Mouse (Mus musculus) urinary bladder, adult 18-20 months (tissue): Measurements from ENCODE around the gene Dapk3.
"Not testable (repeated sequence)": the region's sequence is repeated elsewhere in the genome, so short reads cannot be mapped to it uniquely, and the experiment has no call there.

Experiments used
- DNase-seq, 2 experiments: peaks; one replicate each; pipeline ENCODE4 v3.0.0; 2022; ENCODE audit warnings: low spot score in 2 of 2, mixed read lengths in 2 of 2

Dapk3 gene

GRCm38 (mm10) chr10:81200605-81201287 lies 17.9 kb downstream of the Dapk3 start:
- no peak for DNase-seq

GRCm38 (mm10) chr10:81201807-81202758 lies 19.3 kb downstream of the Dapk3 start, which contains the start of gene Nmrk2:
Gene Nmrk2, minus strand, starts transcription at chr10:81202051.
- DNase-seq = no peak

DNA sequence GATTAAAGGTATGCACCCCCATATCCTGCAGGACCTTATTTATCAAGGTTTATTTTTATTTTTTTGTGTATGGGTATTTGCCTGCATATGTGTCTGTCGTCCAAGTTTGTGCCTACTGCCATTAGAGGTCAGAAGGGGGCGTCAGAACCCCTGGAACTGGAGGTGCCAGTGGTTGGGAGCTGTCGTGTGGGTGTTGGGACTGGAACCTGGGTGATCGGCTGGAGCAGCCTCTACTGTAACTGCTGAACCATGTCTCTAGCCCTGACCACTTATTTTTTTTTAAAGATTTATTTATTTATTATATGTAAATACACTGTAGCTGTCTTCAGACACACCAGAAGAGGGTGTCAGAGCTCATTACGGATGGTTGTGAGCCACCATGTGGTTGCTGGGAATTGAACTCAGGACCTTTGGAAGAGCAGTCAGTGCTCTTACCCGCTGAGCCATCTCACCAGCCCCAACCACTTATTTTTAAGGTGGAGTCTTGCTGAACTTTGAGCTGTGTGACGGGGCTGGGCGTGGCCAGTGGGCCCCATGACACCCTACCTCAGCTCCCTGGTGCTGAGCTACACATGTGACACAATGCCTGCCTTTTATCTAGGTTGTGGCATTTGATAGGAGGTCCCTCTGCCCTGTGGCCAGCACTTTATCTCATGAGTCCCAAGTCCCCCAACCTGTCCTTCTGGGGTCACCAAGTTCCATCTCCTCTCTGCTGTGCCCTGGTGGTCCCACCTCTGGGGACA lies 20.3 kb downstream of the Dapk3 start:
- no peak for DNase-seq

GRCm38 (mm10) chr10:81204137-81204536 lies 21.3 kb downstream of the Dapk3 start:
- no peak for DNase-seq

GRCm38 (mm10) chr10:81210154-81210553 lies 27.3 kb downstream of the Dapk3 start:
- DNase-seq = no peak

DNA sequence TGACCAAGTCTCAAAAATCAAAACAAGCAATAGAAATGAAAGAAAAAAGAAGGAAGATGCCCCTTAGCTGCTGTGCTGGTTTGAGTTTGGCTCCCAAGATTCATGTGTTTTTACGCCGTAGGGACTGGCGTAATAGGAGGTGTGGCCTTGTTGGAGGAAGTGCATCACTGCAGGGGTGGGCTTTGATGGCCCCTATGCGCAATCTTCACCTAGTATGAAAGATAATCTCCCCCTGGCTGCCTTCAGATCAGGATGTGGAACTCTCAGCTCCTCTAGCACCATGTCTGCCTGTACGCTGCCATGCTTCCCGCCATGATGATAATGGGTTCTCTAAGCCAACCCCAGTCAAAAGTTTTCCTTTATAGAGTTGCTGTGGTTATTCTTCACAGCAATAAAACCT lies 33.5 kb downstream of the Dapk3 start:
- DNase-seq = no peak

DNA sequence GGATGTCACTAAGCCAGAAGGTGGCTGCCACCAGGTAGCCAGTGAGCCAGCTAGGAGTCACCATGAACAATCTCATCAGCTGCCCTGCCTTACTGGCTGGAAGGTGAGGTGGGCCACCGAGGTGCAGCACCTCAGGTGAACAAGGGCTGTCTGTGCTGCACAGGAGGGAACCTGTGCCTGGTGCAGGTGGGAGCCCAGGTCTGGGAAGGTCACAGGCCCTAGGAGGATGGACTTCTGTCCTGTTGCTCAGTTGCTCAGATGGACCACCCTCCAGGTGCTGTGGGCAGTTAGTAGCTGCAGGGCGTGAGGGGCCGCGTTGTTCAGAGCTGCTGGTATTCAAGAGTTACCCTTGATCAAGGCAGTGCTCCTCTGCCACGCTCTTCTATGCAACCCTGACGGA lies 34.0 kb downstream of the Dapk3 start:
- DNase-seq = no peak

DNA sequence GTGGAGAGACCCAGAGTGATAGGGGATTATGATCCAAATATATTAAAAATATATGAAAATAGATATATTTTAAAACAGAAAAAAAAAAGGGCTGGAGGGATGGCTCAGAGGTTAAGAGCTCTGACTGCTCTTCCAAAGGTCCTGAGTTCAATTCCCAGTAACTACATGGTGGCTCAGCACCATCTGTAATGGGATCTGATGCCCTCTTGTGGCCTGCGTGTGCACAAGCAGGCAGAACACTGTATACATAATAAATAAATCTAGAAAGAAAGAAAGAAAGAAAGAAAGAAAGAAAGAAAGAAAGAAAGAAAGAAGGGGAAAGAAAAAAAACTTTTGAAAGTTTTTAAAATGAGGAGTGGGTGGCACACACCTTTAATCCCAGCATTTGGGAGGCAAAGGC lies 34.5 kb downstream of the Dapk3 start:
- DNase-seq = not testable (repeated sequence)

- peak; percentile 36 to 55 for DNase-seq
Observed at GRCm38 (mm10) chr10:81217964-81218363, 35.2 kb downstream of the Dapk3 start.

DNA sequence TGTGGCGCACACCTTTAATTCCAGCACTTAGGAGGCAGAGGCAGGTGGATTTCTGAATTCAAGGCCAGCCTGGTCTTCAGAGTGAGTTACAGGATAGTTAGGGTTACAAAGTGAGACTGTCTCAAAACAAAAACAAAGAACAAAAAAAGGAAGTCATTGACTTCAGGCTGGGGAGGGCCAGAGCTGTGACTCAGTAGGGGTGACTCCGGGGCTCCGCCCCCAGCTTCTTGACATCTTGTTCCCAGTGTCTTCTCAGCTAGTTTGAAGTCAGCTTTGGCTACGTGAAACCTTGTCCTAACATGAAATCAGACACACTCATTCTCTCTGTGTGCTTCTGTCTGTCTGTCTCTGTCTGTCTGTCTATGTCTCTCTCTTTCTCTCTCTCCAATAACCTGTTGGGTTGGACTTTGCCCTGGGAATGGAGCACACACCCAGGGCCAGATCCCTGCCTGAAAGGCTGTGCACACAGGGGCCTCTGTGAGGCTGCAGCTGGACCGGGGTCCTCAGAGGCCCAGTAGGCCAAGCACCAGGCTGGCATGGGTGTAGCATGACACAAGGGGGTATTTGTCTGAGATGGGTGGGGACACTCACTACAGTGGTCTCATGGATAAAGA lies 38.7 kb downstream of the Dapk3 start:
- DNase-seq = no peak

DNA sequence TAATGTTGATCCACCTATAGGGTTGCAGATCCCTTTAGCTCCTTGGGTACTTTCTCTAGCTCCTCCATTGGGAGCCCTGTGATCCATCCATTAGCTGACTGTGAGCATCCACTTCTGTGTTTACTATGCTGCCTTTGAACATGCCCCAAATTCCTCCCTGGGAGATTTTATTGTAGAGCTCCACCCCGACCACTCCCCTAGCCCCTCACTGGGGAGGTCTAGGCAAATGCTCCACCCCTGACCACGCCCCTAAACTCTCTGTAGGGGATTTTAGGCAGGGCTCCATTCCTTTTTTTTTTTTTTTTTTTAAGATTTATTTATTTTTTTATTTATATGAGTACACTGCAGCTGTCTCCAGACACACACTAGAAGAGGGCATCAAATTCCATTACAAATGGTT lies 40.9 kb downstream of the Dapk3 start:
- not testable (repeated sequence) for DNase-seq

DNA sequence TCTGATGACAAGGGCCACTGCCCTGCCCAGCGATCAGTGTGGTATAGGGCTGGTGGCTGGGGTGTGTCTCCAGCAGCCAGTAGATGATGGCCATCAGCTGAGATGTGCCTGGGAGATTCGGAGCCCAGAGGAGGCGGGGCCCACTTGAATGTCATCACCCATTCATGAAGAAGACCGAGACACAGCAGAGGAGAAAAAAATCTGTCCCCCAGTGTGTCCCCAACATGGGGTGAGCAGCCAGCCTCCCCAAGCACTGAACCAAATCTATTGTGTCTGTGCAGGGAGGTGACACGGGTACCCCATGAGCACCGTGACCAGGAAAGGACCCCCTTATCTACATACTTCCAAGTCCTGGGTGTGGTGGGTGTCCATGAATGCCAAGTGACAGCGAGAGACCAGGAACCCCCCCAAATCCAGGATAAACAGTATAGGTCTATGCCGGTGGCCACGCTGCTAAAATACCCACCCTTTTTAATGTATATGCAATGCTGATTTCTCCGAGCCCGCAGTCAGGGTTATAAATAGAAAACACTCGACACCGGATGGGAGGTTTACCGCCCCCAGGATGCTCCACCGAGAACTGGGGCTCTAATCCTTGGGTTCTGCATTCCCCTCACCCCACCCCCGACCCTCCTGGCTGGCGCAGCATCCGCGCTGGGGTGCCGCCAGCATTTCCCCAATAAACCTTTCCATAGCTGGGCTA lies 47.1 kb downstream of the Dapk3 start:
- DNase-seq = no peak

DNA sequence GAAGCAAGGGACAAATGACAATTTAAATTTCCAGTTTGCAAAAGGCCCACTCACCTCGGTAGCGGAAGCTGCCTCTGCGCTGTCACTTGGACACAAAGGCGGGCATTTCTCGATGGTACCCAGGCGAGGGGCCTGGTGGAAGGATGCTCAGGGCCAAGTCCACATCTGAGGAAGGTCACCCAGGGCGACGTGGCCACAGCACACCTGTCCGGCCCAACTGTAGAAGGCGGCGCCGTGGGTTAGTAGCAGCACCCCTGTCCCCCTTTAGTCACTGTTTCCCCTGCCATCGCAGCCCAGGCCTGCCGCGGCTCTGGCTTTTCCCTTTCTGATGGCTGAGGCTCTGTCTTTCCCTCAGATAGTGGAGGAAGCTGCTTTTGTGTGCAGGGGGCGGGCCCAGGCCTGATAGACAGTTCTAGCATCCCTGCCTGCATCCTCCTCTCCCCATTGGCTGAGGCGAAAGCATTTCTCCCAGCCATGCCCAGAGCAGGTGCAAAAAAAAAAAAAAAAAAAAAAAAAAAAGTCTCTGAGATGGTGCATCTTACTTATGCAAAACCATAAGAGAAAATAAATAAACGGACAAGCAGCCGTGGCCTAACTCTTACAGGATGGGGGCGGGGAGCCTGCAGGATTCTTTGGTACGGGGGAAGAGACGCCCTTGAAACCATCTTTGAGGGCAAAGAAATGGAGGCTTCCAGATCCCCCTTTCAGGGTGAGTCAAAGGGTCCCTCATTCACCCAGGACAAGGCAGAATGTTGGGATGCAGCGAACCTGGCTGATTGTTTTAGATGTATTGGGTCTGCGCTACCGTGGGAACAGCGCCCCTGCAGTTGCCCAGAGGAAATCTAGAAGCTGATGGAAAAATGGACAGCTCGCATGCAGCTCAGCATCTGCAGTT lies 47.9 kb downstream of the Dapk3 start, which contains the start of gene Atcay:
Gene Atcay, minus strand, starts transcription at position 396 of the 895 bp plus-strand sequence.
- DNase-seq = no peak

DNA sequence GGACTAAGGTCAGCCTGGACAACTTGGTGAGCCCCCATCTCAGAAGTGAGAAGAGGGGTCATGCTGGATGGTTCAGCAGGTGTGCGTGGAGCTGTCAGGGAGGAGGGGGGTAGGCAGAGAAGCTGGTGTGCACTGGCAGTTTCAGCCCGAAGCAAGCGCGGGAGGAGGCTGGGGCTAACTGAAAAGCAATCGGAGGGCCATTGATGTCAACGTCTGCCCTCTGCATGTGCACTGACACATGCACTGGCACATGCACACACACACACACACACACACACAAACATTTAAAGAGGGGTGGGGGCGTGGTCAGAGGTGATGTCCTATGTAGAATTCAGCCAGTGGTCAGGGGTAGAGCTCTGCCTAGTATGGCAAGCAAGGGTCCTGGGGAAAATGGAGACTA lies 48.6 kb downstream of the Dapk3 start:
- DNase-seq = no peak

- peak; percentile 88 to 93 for DNase-seq
Observed at GRCm38 (mm10) chr10:81232580-81233225, 49.9 kb downstream of the Dapk3 start, which contains the start of gene Zfr2. Gene Zfr2, plus strand, starts transcription at chr10:81233155.

DNA sequence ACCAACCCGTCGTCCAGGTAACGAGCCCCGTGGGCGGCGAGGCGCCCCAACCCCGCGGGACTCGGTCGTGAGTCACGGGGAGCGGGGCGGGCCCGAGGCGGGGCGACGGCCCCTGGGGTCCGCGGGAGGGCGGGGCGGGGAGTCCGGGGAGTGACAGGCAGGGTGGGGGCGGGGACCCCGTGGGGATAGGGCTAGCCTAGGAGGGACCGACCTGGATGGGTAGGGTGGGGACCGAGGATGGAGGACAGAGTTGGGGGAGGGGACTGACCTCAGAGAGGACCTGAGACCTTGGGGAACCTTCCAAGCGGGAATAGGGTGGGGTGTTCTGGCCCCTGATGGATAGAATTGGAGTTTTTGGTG lies 50.4 kb downstream of the Dapk3 start:
- DNase-seq = no peak

DNA sequence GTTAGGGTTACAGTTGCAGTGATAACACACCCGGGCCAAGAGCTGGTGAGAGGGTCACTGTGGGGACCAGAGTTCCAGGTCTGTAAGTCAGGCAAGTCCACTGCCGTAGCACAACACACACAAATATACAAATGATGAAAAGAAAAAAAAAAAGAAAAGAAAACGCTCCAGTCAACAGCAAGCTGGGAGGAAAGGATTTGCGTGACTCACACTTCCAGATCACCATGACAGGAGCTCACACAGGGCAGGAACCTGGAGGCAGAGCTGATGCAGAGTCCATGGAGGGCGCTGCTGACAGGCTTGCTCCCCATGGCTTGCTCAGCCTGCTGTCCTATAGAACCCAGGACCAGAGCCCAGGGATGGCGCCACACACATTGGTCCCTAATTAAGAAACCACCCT lies 51.4 kb downstream of the Dapk3 start:
- no peak for DNase-seq

DNA sequence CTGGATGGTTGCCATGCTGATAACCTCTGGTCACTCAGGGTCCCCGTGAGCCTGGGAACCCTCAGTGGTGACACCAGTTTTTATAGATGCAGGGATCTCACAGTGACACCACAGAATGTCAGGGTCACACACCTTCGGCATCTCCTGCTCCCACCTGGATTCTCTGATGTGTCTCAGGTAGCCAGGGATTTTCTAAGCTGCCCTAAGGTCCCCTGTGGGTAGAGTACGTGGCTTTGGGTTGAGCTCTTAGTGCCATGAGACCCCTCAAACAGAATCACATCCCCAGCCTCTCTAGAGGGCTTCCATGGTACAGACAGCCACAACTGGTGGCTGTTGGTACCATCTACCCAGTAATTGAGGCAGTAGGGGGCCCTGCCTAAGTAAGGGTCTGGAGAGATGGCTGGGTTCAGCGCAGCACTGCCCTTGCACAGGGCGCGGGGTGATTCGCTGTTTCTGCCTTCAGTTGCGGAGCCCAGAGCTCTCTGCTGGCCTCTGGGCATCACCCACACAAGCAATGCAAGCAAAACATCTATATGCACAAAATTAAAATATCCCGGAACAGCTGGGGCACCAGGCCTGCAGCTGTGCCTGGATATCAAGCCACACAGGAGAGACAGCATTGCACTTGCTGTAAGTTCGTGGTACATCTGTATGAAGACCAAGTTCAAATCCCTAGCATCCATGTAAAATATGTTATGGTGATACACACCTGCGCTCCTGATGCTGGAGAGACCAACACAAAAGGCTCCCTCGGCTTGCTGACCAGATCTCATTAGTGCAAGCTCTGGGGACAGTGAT lies 53.9 kb downstream of the Dapk3 start:
- DNase-seq = no peak

GRCm38 (mm10) chr10:81238618-81239017 lies 55.8 kb downstream of the Dapk3 start:
- DNase-seq = no peak
